Mouse (Mus musculus) kidney, postnatal 0 days (tissue): ENCODE data around the gene Rbm44. TPM values are rescaled to one million over a fixed set of nuclear protein-coding genes. Genes with fewer than 3 reads are reported as not detected.

Experiments
- ATAC-seq: fragments of 200-750 bp; cut with Nextera tagmentation; replicated peaks from 2 replicates; pipeline ENCODE4 v1.8.0; 2017; ENCODE audit warnings: low read depth, moderate number of reproducible peaks, moderate TSS enrichment, moderate library complexity; ENCODE audit not compliant: low FRiP score
- DNase-seq: peaks from one replicate; pipeline ENCODE4 v3.0.0-alpha.2; 2016; ENCODE audit warnings: low spot score
- H3K27ac ChIP-seq: fragments of 300-500 bp; sonication (generic); 2 replicates; pipeline ENCODE4 v1.5.1; 2014; ENCODE audit warnings: mild to moderate bottlenecking
- H3K27me3 ChIP-seq: fragments of 300-500 bp; sonication (generic); 2 replicates; pipeline ENCODE4 v1.6.1; 2014; ENCODE audit warnings: low read length, mixed read lengths; ENCODE audit not compliant: insufficient read depth
- H3K36me3 ChIP-seq: fragments of 300-500 bp; sonication (generic); 2 replicates; pipeline ENCODE4 v1.6.1; 2014; ENCODE audit warnings: low read length, mixed read lengths; ENCODE audit not compliant: insufficient read depth
- H3K4me1 ChIP-seq: fragments of 300-500 bp; sonication (generic); replicated peaks from 2 replicates; pipeline ENCODE4 v1.6.1; 2014; ENCODE audit warnings: antibody characterized with exemption, low read length, mixed read lengths; ENCODE audit not compliant: insufficient read depth
- H3K4me2 ChIP-seq: fragments of 300-500 bp; sonication (generic); 2 replicates; pipeline ENCODE4 v1.6.1; 2014; ENCODE audit warnings: mild to moderate bottlenecking, low read length, moderate library complexity, mixed read lengths
- H3K4me3 ChIP-seq: fragments of 300-500 bp; sonication (generic); replicated peaks from 2 replicates; pipeline ENCODE4 v1.5.1; 2014; ENCODE audit warnings: low read depth, low read length
- H3K9ac ChIP-seq: fragments of 300-500 bp; sonication (generic); 2 replicates; pipeline ENCODE4 v1.6.1; 2014; ENCODE audit warnings: low read depth, low read length
- H3K9me3 ChIP-seq: fragments of 300-500 bp; sonication (generic); replicated peaks from 2 replicates; pipeline ENCODE4 v1.6.1; 2016; ENCODE audit warnings: low read length, inconsistent platforms, mixed read lengths
- CTCF ChIP-seq: IDR thresholded peaks from 2 replicates; pipeline ENCODE4 v1.5.1; 2016; ENCODE audit warnings: antibody characterized with exemption, low read depth, mild to moderate bottlenecking, moderate library complexity
- WGBS: fragments of 180-500 bp; shearing (Covaris S2); extraction: QIAGEN DNeasy Blood & Tissue Kit; methylation state at CpG from one replicate; pipeline ENCODE4 v1.1.7; 2014; 5-methylcytosine and 5-hydroxymethylcytosine counted together
- polyA plus RNA-seq: library from polyadenylated mRNA; unstranded; fragments of >200 nt; fragmentation: Nextera tagmentation; extraction: Ambion mirVana; gene quantifications from 2 replicates; pipeline ENCODE4 v1.2.1, GENCODE M21; 2015

Gene Rbm44
- polyA plus RNA-seq, 1 experiment from 2014 or later, result 0.20 TPM

DNA sequence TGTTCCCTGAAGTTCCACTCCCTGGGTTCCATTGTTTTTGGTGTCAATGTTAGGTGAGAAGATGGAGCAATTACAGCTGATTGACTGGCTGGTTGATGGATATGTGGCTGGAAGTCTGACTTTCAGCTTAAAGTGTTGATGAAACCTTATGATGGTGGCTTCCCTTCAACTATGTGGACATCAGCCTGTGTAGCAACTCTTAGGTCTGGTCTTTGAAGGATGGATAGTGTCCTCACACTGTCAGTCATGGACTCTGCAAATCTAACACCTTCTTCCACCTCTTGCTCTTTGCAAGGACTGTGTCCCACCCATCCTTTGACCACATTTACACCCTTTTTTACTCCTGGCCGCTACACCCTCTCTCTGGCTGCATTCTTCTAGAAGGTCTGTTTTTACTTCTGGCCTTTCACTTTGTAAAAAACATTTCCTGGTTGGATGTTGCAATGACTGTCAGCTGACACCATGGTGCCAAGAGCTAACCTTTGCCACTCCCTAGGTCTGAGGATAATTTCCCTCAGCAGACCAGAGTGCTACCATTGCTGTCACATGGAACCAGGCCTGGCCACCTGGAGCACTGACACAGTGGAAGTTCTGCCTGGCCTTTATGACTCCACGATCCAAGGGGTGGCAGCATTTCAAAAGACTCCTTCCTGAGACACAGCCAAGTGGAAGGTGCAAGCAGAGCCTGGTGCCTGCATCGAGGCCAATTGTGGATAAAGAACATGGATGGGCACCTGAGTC, 62.6 kb downstream of the Rbm44 start:
- Histone ChIP-seq H3K27me3 (no peaks in the 10 kb centered on the region), H3K4me2 (no peak overlapping the region), H3K27ac (no peak overlapping the region), H3K4me1 (no peaks in the 10 kb centered on the region), H3K9me3 (no peaks in the 10 kb centered on the region), H3K4me3 (no peak overlapping the region), H3K36me3 (no peaks in the 10 kb centered on the region), H3K9ac (no peak overlapping the region)
- WGBS, result 58% methylated on average over 3 of the region's 3 CpGs
- no peak for ATAC-seq
- DNase-seq, result no peak
- TF ChIP-seq CTCF, result no peak

DNA sequence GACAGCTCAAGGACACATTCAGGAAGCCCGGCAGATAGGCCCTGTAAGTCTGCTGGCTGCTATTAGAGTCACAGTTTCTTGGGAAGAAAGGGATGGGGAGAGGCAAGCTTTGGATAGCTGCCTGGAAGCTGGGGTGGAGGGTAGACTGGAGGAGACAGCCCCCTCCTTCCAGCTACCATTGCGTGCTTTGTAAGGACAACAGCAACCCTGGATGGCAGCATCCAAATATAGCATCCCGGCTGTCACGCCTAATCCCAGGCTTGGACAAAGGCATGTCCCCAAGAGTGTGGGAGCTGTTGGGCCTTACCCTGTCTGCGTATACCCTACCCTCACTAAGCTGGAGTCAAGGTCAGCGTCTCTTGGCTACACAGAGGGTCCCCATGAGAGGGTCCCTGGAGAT, 64.5 kb downstream of the Rbm44 start:
- H3K9ac ChIP-seq, result no peak overlapping the region
- no peaks in the 10 kb centered on the region for H3K9me3 ChIP-seq
- no peak overlapping the region for H3K4me3 ChIP-seq
- no peak overlapping the region for H3K27ac ChIP-seq
- H3K36me3 ChIP-seq, result no peaks in the 10 kb centered on the region
- 86% methylated on average over 6 of the region's 6 CpGs for WGBS
- ATAC-seq (no peak), DNase-seq (no peak)
- H3K4me2 ChIP-seq, result no peak overlapping the region
- no peaks in the 10 kb centered on the region for H3K27me3 ChIP-seq
- no peaks in the 10 kb centered on the region for H3K4me1 ChIP-seq
- no peak for TF ChIP-seq CTCF

DNA sequence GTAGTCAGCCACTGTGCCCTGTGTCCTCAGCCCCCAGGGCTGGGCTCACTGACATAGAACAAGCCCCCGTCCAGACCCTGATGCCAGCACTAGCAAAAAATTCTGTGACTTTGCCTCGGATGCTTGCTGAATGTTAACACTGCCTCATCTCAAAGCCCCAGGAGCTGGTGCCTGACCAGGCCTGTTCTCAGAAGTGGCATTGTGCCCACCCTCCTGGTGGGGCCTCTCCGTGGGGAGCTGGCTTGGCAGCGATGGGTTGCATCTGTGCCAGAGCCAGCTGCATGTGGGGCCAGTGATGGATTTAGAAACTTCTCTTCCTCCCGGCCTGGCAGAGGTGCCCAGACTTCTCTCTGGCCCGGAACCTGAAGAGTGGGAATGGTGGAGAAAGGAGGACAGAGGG, 64.9 kb downstream of the Rbm44 start:
- WGBS, result 79% methylated on average over 6 of the region's 6 CpGs
- ATAC-seq, result no peak

DNA sequence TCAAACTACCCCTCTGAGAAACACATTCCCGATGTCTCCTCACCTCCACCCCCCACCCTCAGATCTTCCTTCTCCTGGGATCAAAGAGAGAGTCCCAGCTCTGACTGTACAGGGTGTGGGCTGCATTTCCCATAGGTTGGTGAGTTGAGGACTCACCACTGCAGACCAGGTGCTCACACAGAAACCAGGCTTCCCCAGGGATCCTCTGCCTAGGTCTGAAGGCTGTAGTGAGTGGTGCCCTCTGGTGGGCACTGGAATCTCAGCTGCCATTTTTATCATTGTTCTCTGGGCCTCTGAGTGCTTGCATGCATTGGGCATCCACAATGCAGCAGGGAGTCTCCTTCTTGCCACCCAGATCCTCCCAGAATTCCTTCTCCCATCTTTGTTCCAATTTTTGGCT, 66.2 kb downstream of the Rbm44 start:
- no peak overlapping the region for H3K4me3 ChIP-seq
- peak; percentile 81 for TF ChIP-seq CTCF
- WGBS, result 76% methylated on average over 1 of the region's 1 CpGs
- DNase-seq, result peak; percentile 66
- H3K27ac ChIP-seq, result no peak overlapping the region
- peak; percentile 50; the same call in 1 of the 2 replicates for ATAC-seq
- H3K9me3 ChIP-seq, result no peaks in the 10 kb centered on the region
- no peak overlapping the region for H3K4me2 ChIP-seq
- no peak overlapping the region for H3K9ac ChIP-seq
- no peaks in the 10 kb centered on the region for H3K4me1 ChIP-seq
- H3K27me3 ChIP-seq, result no peaks in the 10 kb centered on the region
- no peaks in the 10 kb centered on the region for H3K36me3 ChIP-seq

More for the DNA sequence above, 64.9 kb downstream of the Rbm44 start:
- no peak for DNase-seq
- H3K4me2 ChIP-seq, result no peak overlapping the region
- H3K27ac ChIP-seq, result no peak overlapping the region
- no peak overlapping the region for H3K9ac ChIP-seq
- TF ChIP-seq CTCF, result no peak
- H3K36me3 ChIP-seq, result no peaks in the 10 kb centered on the region
- H3K9me3 ChIP-seq, result no peaks in the 10 kb centered on the region
- no peaks in the 10 kb centered on the region for H3K27me3 ChIP-seq
- no peak overlapping the region for H3K4me3 ChIP-seq
- no peaks in the 10 kb centered on the region for H3K4me1 ChIP-seq

DNA sequence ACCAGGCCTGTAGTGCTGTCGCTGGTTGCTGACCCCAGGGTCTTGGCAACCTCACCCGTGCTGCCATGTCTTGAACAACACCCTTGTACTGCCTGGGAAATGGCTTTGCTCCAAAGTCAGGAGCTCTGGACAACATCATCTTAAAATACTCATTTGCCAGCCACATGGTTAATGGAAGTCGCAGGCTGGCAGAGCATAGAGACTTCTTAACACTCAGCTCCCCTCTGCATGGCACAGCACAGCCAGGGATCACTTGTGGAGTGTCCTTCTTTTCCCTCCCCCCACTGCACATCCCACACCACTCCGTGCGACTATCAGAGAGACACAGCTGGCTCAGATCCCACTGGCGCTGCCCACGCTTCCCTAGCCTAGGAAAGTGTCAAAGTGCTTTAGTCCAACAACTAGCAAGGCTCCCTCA, 66.7 kb downstream of the Rbm44 start:
- H3K36me3 ChIP-seq, result no peaks in the 10 kb centered on the region
- peak; percentile 24 for DNase-seq

DNA sequence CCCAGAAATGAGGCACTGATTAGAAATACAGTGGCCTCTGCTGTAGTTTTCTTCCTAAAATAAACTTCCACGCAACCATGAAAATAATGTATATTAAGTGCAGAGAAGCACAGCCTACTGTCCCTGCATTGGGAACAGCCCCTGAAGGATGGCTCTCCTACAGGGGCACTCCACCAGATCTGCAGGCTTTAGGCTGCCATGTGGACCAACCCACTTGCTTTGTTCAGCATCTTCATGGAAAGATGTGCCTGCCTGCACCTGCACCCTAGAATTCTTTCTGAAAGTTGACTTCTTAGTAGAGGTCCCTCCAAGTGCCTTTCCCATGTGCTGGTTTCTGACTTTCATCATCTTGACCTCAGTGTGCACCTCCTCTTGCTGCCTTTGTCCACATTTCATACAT, 70.4 kb downstream of the Rbm44 start:
- Histone ChIP-seq H3K27me3 (no peaks in the 10 kb centered on the region), H3K36me3 (no peaks in the 10 kb centered on the region), H3K9me3 (no peaks in the 10 kb centered on the region), H3K4me3 (no peak overlapping the region), H3K4me2 (no peak overlapping the region), H3K4me1 (no peaks in the 10 kb centered on the region), H3K9ac (no peak overlapping the region), H3K27ac (no peak overlapping the region)
- no peak for TF ChIP-seq CTCF
- no peak for ATAC-seq
- DNase-seq, result no peak
- WGBS, result 97% methylated on average over 1 of the region's 1 CpGs

More for the DNA sequence above, 66.7 kb downstream of the Rbm44 start:
- Histone ChIP-seq H3K9ac (no peak overlapping the region), H3K4me1 (no peaks in the 10 kb centered on the region), H3K9me3 (no peaks in the 10 kb centered on the region), H3K27me3 (no peaks in the 10 kb centered on the region), H3K27ac (no peak overlapping the region), H3K4me3 (no peak overlapping the region), H3K4me2 (no peak overlapping the region)
- no peak for TF ChIP-seq CTCF
- WGBS, result 65% methylated on average over 7 of the region's 7 CpGs
- no peak for ATAC-seq

DNA sequence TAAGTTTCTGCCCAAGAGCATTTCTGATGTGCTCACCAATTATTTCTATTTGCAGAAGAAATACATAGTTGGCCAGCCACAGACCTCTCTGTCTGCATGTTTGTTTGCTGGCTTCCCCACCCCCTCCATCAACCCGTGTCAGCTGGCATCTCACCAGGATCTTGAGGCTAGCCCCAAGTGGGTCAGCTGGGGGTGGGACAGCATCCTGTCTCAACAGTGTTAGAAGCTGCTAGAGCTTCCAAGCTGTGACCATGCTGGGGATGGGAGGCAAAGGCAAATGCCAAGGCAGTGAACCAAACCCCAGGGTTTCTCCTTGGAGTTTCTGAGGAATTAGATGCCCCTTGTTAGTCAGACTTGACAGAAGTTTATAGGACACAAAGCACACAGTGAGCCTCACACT, 71.1 kb downstream of the Rbm44 start:
- WGBS, result 42% methylated on average over 1 of the region's 1 CpGs
- ATAC-seq, result no peak
- Histone ChIP-seq H3K27me3 (no peaks in the 10 kb centered on the region), H3K9ac (no peak overlapping the region), H3K9me3 (no peaks in the 10 kb centered on the region), H3K4me3 (no peak overlapping the region), H3K36me3 (no peaks in the 10 kb centered on the region), H3K4me2 (no peak overlapping the region), H3K4me1 (no peaks in the 10 kb centered on the region), H3K27ac (no peak overlapping the region)
- no peak for DNase-seq
- no peak for TF ChIP-seq CTCF
